Mouse (Mus musculus) brain, embryonic 14.5 days (tissue): ENCODE measurements around the gene Arhgef3.

Experiments used
- CTCF ChIP-seq: fragments of 200-500 bp; IDR thresholded peaks from 2 replicates; pipeline ENCODE4 v1.5.1; 2012; ENCODE audit warnings: inconsistent platforms, mild to moderate bottlenecking, moderate library complexity, borderline replicate concordance; ENCODE audit not compliant: insufficient read depth, insufficient read length; ENCODE audit errors: extremely low read depth
- POLR2A ChIP-seq: fragments of 200-500 bp; IDR thresholded peaks from 2 replicates; pipeline ENCODE4 v1.6.1; 2012; ENCODE audit warnings: mild to moderate bottlenecking, inconsistent platforms, borderline replicate concordance; ENCODE audit not compliant: poor library complexity, insufficient read depth, insufficient read length, severe bottlenecking; ENCODE audit errors: extremely low read depth

- TF ChIP-seq CTCF = no peak
- no peak for TF ChIP-seq POLR2A
These were observed 204.7 kb downstream of the Arhgef3 start for GRCm38 (mm10) chr14:27319386-27319785.
